Mouse (Mus musculus) heart, adult 18-20 months (tissue): ENCODE results near the gene Med13l. TPM values are rescaled to one million over a fixed set of nuclear protein-coding genes. Genes with fewer than 3 reads are reported as not detected.

Experiments
- DNase-seq, 2 experiments: peaks; one replicate each; pipeline ENCODE4 v3.0.0; 2021 to 2022; ENCODE audit warnings: mixed read lengths in 1 of 2
- total RNA-seq, 2 experiments: library from RNA; stranded (reverse); gene quantifications; 2 replicates each; pipeline ENCODE4 v1.2.3; 2021

Med13l gene
- total RNA-seq, 2 experiments from 2014 or later, result 27.4 to 31.0 TPM

DNA sequence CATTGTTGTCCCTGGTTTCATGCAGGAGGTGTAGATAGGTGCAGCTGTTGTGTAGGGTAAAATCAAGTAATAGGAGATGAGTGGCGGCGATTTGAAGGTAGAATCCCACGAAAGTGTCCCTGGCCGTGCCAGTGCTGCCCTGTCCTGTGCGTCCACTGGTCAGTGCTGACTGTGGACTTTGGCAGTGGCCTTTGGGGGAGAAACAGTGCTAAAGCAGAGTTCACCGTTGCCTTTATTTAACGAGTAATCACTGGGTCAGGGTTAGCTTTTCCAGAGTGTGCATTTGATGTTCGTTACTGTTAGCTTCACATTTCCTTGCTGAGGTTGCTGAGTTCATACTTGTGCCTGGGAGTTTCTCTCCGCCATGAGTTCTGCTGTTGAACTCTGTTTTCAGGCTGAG, 133.5 kb downstream of the Med13l start:
- no peak for DNase-seq

- DNase-seq, result no peak
These were observed 136.6 kb downstream of the Med13l start for GRCm38 (mm10) chr5:118697073-118697472.

GRCm38 (mm10) chr5:118700978-118701377, 140.5 kb downstream of the Med13l start:
- no peak for DNase-seq

DNA sequence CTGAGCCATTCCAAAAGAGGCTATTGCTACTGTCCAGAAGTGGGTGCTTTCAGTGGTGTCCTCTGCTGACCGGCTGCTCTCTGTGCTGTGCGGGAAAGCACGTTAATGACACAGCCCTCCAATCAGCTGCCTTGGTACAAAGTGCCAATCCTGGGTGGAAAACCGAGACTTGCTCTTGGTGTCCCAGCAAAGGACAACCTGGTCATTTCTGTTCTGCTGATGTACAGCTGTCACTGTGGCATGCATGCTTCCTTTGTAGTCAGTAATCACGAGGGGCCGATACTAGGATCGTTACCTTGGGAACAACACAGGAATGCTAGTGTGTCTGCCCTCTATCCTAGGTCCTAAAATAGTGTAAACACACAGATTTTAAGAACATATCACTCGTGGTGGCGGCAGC, 142.2 kb downstream of the Med13l start:
- DNase-seq, result no peak

DNA sequence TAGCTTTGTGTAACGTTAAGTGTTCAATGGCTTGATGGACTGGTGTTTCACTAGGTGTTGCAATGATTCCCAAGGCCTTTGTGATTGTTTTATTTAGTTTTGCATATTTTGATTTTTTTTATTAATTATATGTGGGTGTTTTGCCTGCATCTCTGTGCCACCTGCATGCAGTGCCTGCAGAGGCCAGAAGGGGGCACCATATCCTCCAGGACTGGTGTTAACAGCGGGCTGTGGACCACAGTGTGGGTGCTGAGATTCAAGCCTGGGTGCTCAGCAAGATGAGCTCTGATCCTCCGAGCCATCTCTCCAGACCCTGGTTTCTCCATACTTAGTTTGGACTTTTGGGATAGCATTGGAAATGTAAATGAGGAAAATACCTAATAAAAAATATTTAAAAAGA, 143.7 kb downstream of the Med13l start:
- peak in 1 of 2 experiments; percentile 45 for DNase-seq

GRCm38 (mm10) chr5:118704960-118705359, 144.5 kb downstream of the Med13l start:
- no peak for DNase-seq

GRCm38 (mm10) chr5:118706009-118706408, 145.5 kb downstream of the Med13l start:
- DNase-seq, result no peak

DNA sequence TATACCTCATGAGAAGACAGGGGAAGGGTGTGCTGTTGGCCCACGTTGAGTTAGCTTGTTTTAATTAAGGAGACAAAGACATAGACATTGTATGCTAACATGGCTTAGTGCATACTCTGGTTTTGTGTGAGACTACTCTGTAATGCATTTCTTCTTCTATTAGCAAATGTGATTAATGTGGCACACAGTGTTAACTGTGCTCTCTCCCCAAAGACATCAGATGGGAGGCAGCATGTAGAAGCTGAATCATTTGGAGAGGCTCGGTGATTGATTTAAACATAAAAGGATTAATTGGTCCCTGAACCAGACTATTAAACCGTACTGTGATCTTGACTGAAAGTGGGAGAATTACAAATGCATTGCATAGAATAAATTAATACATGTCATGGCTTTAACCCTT, 145.9 kb downstream of the Med13l start:
- DNase-seq, result no peak

- DNase-seq, result no peak
These were observed 147.0 kb downstream of the Med13l start for GRCm38 (mm10) chr5:118707501-118707900.

- peak; percentile 65 to 88 for DNase-seq
These were observed 147.9 kb downstream of the Med13l start for GRCm38 (mm10) chr5:118708215-118708949.

GRCm38 (mm10) chr5:118709847-118710251, 149.4 kb downstream of the Med13l start:
- peak in 1 of 2 experiments; percentile 23 for DNase-seq

DNA sequence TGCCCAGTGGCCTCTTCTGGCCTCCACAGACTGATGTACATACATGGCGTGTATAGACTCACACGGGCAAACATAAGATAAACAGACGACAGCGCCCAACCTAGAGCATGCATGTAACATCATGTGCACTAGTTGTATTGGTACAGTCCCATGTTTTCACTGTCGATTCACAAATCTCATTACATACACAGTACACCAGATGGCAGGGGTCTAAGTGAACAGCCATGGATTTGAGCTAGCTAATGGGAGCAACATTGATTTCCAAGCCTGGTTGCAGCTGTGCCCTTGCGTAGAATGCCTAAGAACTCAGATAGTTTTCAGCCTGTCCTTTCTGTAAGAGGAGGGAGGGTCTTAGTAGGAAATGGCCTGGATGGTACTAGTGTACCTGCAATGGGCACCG, 155.0 kb downstream of the Med13l start:
- no peak for DNase-seq

DNA sequence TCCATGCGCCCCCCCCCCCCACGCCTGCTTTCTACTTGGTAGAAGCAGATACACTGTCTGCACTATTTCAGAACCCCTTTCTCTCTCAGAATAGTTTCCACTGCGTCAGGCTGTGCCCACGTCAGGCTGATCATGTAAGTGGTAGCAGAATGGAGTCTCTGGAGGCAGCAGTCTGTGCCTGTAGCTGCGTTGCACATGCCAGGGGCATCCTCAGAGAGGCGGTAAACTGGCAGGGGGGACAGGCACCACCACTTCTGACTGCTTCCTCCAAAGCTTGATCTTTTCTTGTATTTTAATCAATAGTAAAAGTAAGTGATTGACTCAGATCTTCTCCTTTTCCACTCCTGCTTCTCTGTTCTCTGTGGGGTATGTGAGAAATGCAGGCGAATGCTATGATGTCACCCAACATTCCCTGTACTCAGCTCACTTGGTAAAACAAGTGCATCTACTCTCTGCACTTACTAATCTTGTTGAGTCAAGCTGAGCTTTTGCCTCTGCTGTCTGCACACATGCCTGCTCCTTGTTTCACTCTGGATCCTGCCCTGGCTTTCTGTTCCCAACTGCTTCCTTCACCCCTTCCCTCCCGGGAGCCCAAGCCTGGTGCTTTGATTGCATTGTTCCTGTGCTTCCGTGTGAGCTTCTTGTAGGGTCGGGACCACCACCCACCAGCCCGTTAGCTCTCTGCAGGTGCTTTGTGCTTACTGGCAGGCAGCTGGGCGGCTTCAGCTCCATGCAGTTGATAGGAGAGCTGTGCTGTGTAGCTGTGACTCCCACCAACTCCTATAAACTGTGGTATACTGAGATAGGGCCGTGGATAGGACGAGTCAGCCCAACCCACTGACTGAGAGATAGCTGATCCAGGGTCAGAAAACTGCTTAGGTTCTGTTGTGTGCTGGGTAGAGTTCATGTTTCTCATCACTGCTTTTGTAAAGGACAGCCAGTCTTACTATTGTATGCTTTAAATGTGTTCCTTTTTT, 156.1 kb downstream of the Med13l start:
- DNase-seq, result no peak

- no peak for DNase-seq
These were observed 157.0 kb downstream of the Med13l start for GRCm38 (mm10) chr5:118717456-118717855.

DNA sequence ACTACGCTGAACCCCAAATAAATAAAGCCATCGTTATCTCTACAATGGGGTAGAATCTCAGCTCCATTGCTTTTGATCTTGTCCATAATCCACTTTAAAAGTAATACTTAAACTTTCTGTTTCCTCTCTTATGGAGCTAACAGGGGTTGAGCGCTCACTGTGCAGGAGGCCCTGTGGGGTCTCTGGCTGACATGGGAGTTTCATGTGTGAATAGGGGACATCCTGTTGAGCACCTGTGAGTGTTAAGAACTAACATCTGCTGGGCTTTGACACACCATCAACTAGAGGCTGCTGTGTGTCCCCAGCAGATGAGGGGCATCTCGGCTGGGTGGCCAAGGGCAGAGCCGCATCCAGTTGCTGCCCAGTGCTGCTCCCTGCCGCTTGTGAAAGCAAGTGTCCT, 157.6 kb downstream of the Med13l start:
- DNase-seq, result no peak

- DNase-seq, result no peak
These were observed 160.9 kb downstream of the Med13l start for GRCm38 (mm10) chr5:118721416-118721815.

GRCm38 (mm10) chr5:118721848-118722247, 161.4 kb downstream of the Med13l start:
- no peak for DNase-seq

DNA sequence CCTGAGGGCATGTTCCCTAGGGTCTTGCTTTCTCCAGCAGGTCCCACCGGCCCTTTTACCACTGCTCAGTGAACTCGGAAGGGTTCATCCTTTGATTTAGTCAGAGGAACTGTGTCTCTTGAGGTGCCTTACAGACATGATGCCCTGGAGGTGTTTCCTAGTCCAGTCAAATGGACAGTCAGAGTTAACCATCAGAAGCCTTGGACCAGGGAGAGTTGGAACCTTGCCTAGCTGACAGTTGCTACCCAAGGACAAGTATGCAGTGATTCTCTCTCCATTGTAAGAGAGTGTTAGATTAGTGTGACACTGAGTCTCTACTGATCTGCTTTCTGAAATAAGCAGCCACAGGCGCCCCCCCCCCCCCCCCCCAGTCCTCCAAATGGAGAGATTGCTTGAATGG, 162.0 kb downstream of the Med13l start:
- no peak for DNase-seq

- no peak for DNase-seq
These were observed 164.9 kb downstream of the Med13l start for GRCm38 (mm10) chr5:118725425-118725824.

DNA sequence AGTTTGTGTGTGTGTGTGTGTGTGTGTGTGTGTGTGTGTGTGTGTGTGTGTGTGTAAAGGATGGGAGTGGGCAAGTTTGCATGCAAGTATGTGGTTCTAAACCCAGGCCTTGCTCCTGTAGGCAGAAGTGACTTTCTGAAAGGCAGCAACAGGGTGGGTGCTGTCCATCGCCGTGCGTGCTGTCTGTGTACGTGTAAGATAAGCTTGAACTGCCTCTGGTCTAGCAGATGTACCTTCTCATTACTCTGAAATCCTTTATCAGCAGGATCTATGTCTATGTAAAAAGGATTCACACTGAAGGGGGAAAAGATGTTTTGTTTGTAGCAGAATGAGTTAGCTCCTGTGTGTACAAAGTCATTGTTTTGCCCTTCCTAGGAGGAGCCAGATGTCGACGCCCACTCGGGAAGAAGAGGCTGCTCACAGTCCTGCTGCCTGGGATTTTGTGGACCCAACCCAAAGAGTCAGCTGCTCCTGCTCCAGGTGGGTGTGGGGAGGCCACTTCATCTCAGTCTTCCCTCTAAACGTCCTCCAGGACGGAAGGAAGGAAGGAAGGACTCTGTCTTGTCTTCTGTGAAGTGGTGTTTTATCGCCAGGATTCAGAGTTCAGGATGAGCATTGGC, 165.5 kb downstream of the Med13l start:
- no peak for DNase-seq

DNA sequence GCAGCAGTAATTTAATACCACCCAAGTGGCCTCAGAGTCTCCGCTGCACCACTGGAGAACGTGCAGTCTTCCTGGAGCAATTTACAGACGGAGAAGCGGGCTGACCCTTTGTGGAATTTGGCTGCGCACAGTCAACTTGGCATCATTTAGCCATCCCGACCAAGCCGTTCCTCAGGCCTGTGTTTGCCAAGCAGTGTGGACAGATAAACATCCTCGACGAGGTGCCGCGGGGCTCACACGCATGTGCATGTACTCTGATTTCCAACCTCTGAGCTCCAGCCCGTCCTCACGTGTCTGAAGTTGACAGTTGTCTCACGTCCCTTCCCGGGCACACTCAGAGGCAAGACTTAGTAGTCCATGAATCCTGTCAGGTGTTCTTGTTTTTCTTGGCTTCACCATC, 166.9 kb downstream of the Med13l start:
- DNase-seq, result no peak

- DNase-seq, result no peak
These were observed 171.7 kb downstream of the Med13l start for GRCm38 (mm10) chr5:118732221-118732620.

DNA sequence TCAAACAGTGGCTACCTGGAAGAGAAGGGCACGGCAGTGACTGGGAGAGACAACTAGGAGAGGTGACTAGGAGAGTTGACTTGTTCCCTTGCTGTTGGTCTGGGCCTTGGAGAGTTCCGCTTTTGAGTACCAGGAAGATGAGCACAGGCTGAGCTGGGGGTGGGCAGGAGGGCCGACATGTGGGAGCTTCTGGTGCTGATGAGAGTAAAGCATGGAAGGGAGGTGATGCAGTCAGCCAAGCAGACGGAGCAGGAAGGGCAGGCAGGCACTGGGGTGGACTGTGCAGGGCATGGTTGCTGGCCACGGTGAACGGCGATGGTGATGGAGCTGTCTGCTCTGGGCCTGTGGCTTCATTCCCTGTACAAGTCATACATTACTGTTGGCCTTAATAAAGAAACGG, 172.2 kb downstream of the Med13l start:
- DNase-seq, result no peak
